Mouse (Mus musculus) hindbrain, embryonic 12.5 days (tissue): Measurements from ENCODE around the gene Cc2d1a. TPM values are rescaled to one million over a fixed set of nuclear protein-coding genes. Genes with fewer than 3 reads are reported as not detected.

Experiments
- ATAC-seq: fragments of 200-750 bp; cut with Nextera tagmentation; 2 replicates; pipeline ENCODE4 v1.8.0; 2017; ENCODE audit warnings: moderate TSS enrichment; ENCODE audit not compliant: low FRiP score
- H3K27ac ChIP-seq: fragments of 300-500 bp; sonication (generic); 2 replicates; pipeline ENCODE4 v1.5.1; 2016; ENCODE audit warnings: mild to moderate bottlenecking
- H3K27me3 ChIP-seq: fragments of 300-500 bp; sonication (generic); 2 replicates; pipeline ENCODE4 v1.6.1; 2016; ENCODE audit warnings: mild to moderate bottlenecking
- H3K36me3 ChIP-seq: fragments of 300-500 bp; sonication (generic); 2 replicates; pipeline ENCODE4 v1.6.1; 2016; ENCODE audit warnings: mild to moderate bottlenecking
- H3K4me1 ChIP-seq: fragments of 300-500 bp; sonication (generic); 2 replicates; pipeline ENCODE4 v1.6.1; 2016
- H3K4me2 ChIP-seq: fragments of 300-500 bp; sonication (generic); replicated peaks from 2 replicates; pipeline ENCODE4 v1.6.1; 2016; ENCODE audit warnings: mild to moderate bottlenecking
- H3K4me3 ChIP-seq: fragments of 300-500 bp; sonication (generic); 2 replicates; pipeline ENCODE4 v1.5.1; 2016; ENCODE audit warnings: mild to moderate bottlenecking
- H3K9ac ChIP-seq: fragments of 300-500 bp; sonication (generic); 2 replicates; pipeline ENCODE4 v1.6.1; 2016; ENCODE audit warnings: mild to moderate bottlenecking, moderate library complexity
- H3K9me3 ChIP-seq: fragments of 300-500 bp; sonication (generic); replicated peaks from 2 replicates; pipeline ENCODE4 v1.6.1; 2016; ENCODE audit warnings: mild to moderate bottlenecking
- WGBS: fragments of 180-500 bp; shearing (Covaris S2); methylation state at CpG from one replicate; pipeline ENCODE4 v1.1.7; 2016; 5-methylcytosine and 5-hydroxymethylcytosine counted together
- polyA plus RNA-seq: library from polyadenylated mRNA; unstranded; fragments of >200 nt; fragmentation: Nextera tagmentation; extraction: Ambion mirVana; gene quantifications from 2 replicates; pipeline ENCODE4 v1.2.1, GENCODE M21; 2016

Gene Cc2d1a
- polyA plus RNA-seq, 1 experiment from 2014 or later: 21.7 TPM

DNA sequence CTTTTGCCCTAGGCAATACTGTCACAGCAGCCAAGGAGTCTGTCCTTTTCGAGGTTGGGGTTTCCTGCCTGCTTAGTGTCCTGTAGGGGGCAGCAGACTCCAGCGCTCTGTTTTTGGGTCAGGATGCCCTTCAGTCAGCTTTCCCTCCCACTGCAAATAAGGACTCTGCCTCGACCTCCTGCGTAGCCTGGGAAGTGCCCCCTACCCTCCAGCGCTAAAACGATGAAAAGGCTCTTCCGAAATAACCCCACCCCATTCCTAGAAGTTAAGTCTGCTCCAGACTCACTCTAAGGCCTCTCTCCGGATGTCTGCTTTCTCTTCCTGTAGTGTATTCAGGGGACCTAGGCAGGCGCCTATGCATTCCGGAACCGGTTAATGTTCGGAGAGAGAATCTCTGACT is 38.8 kb upstream of the Cc2d1a start:
- Histone ChIP-seq H3K36me3 (no peaks in the 10 kb centered on the region), H3K27ac (no peak overlapping the region), H3K4me1 (peaks cover 35% of the 10 kb centered on the region), H3K4me2 (peak overlapping the region; percentile 64), H3K9ac (peak overlapping the region; percentile 51; the same call in 1 of the 2 replicates), H3K27me3 (peaks cover 7% of the 10 kb centered on the region), H3K9me3 (no peaks in the 10 kb centered on the region), H3K4me3 (peak overlapping the region; percentile 26)
- ATAC-seq: 0 out of 2 replicates have a peak, but pooled peaks have one; percentile 20
- under 1% methylated on average over 12 of the region's 12 CpGs for WGBS

DNA sequence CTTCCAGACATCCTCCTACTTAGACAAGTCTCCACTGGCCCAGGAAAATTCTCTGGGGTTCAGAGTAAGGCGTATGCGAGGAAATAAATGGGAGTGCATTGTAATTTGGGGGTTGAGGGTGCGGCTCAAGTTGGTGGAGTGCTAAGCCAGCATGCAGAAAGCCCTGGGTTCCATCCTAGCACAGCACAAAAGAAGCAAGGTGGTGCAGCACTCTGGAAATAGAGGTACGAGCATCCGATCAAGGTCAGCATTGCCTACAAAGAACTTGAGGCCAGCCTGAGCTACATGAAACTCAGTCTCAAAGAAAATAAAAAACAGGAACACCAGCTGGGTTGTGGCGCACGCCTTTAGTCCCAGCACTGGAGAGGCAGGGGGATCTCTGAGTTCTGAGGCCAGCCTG is 37.4 kb upstream of the Cc2d1a start, which contains the start of gene Nanos3:
TSS of gene Nanos3 (minus strand) at position 101 of the 400 bp plus-strand sequence.
- Histone ChIP-seq H3K9me3 (no peaks in the 10 kb centered on the region), H3K9ac (peak within 1 kb of the TSS; percentile 99), H3K4me2 (peak within 1 kb of the TSS; percentile 75), H3K27me3 (peaks cover 7% of the 10 kb centered on the region), H3K36me3 (no peaks in the 10 kb centered on the region), H3K27ac (peak within 1 kb of the TSS; percentile 96), H3K4me1 (peaks cover 46% of the 10 kb centered on the region), H3K4me3 (peak within 1 kb of the TSS; percentile 90)
- WGBS: 91% methylated on average over 7 of the region's 7 CpGs
- no peak for ATAC-seq

- WGBS: 22% methylated on average over 20 of the region's 21 CpGs
- peak overlapping the region; percentile 99 for H3K9ac ChIP-seq
- H3K27ac ChIP-seq: peak overlapping the region; percentile 96
- H3K4me3 ChIP-seq: peak overlapping the region; percentile 90
- peaks cover 7% of the 10 kb centered on the region for H3K27me3 ChIP-seq
- peaks cover 54% of the 10 kb centered on the region for H3K4me1 ChIP-seq
- H3K36me3 ChIP-seq: no peaks in the 10 kb centered on the region
- no peak; the same call in 1 of the 2 replicates for ATAC-seq
- no peaks in the 10 kb centered on the region for H3K9me3 ChIP-seq
- H3K4me2 ChIP-seq: peak overlapping the region; percentile 75
Measured at GRCm38 (mm10) chr8:84184085-84185043, 36.6 kb upstream of the Cc2d1a start.

DNA sequence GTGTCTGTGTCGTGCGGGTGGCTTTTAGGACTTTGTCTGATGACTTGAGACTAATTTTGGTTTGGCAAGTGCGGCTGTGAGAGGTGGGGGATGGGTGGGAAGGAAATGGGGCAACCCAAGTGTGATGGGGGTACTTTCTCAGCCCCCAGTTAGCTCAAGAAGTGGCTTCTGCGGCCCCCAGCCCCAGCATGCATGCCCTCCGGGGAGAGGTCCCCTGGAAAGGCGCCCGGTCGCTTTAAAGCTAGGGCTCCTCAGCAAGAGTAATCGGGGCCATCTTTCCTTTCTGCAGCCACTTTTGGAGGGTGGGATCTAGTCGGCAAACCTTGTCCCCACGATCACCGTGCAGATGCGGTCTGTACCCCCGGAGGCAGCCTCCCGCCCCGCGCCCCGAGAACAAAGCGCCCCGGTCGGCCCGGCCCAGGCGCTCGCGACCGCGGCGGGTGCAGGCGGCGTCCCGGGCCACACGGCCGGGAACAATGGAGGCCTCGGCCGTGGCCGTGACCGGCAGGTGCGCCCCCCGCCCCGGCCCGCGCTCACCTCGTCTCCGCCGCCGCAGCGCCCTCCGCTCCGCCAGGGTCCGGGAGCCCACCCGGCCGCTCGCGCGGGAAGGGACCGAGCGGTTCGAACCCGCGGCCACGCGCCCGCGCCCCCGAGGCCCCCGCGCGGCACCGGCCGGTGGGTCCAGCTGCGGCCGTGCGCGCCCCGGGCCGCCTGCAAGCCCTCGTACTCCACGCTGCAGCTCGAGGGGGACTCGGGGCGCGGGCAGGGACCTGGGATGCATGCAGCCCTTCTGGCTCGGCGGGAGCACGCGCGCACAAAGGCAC is 35.7 kb upstream of the Cc2d1a start:
- no peaks in the 10 kb centered on the region for H3K36me3 ChIP-seq
- H3K27ac ChIP-seq: peak overlapping the region; percentile 96
- WGBS: under 1% methylated on average over 76 of the region's 87 CpGs
- no peaks in the 10 kb centered on the region for H3K9me3 ChIP-seq
- peak overlapping the region; percentile 90 for H3K4me3 ChIP-seq
- peak; percentile 51 for ATAC-seq
- peak overlapping the region; percentile 75 for H3K4me2 ChIP-seq
- H3K4me1 ChIP-seq: peaks cover 62% of the 10 kb centered on the region
- peak overlapping the region; percentile 99 for H3K9ac ChIP-seq
- peaks cover 7% of the 10 kb centered on the region for H3K27me3 ChIP-seq

DNA sequence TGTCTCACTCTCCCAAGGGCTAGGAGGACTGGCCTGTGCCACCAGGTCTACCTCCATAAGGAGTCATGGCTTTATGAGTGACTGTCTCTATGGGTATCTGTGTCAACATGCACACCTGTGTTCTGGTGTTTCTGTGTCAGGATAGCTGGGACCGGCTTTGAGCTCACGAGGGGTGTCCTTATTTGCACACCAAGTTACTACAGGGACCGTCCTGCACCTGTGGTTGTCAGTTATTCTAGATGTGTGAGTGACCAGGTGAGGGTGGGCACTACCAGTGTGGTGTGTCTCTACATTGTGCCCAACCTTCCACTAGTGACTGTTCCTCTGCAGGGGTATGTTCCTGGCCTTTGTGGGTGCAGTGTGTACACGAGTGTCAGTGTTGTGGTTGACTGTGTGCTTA is 35.1 kb upstream of the Cc2d1a start:
- H3K27ac ChIP-seq: peak overlapping the region; percentile 96
- ATAC-seq: no peak
- peak overlapping the region; percentile 75 for H3K4me2 ChIP-seq
- H3K36me3 ChIP-seq: no peaks in the 10 kb centered on the region
- H3K27me3 ChIP-seq: peaks cover 7% of the 10 kb centered on the region
- peak overlapping the region; percentile 90 for H3K4me3 ChIP-seq
- no peaks in the 10 kb centered on the region for H3K9me3 ChIP-seq
- WGBS: 67% methylated on average over 4 of the region's 4 CpGs
- H3K4me1 ChIP-seq: peaks cover 63% of the 10 kb centered on the region
- peak overlapping the region; percentile 99 for H3K9ac ChIP-seq

- ATAC-seq: peak; percentile 73
Measured at GRCm38 (mm10) chr8:84180530-84181190, 32.9 kb upstream of the Cc2d1a start.

DNA sequence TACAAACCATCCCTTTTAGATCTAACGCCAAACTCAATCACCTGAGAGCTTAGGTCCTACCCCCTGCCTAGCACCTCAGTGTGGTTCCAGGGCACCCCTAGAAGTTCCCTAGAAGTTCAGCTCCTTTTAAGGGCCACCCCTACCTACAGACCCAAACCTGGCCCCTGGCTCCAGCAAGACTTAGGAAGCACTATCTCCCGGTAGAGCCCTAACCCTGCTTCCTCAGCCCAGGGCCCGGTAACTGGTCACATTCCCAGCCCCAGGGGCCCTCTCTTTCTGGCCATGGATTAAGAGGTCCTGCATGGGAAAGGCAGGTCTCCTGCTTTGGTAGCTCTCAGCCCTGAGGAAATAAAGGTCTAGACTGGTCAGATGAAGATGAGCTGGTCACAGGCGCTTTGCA is 32.2 kb upstream of the Cc2d1a start:
- H3K27ac ChIP-seq: peak overlapping the region; percentile 94
- ATAC-seq: no peak; the same call in 1 of the 2 replicates
- H3K4me2 ChIP-seq: peak overlapping the region; percentile 75
- H3K36me3 ChIP-seq: peaks cover 14% of the 10 kb centered on the region
- H3K9me3 ChIP-seq: no peaks in the 10 kb centered on the region
- no peaks in the 10 kb centered on the region; the same call in 1 of the 2 replicates for H3K27me3 ChIP-seq
- H3K9ac ChIP-seq: peak overlapping the region; percentile 68
- H3K4me3 ChIP-seq: peak overlapping the region; percentile 32
- H3K4me1 ChIP-seq: peaks cover 65% of the 10 kb centered on the region
- WGBS: 3% methylated on average over 4 of the region's 4 CpGs

More at GRCm38 (mm10) chr8:84180530-84181190, 32.9 kb upstream of the Cc2d1a start:
- Histone ChIP-seq H3K27ac (peak overlapping the region; percentile 94), H3K4me3 (peak overlapping the region; percentile 32), H3K4me1 (peaks cover 65% of the 10 kb centered on the region), H3K27me3 (peaks cover 3% of the 10 kb centered on the region; the same call in 1 of the 2 replicates), H3K36me3 (peaks cover 7% of the 10 kb centered on the region), H3K9ac (peak overlapping the region; percentile 68), H3K9me3 (no peaks in the 10 kb centered on the region), H3K4me2 (peak overlapping the region; percentile 75)
- WGBS: under 1% methylated on average over 16 of the region's 16 CpGs

- Histone ChIP-seq H3K4me2 (no peak overlapping the region; the same call in 1 of the 2 replicates), H3K4me3 (no peak overlapping the region), H3K4me1 (peaks cover 56% of the 10 kb centered on the region), H3K9ac (no peak overlapping the region), H3K9me3 (no peaks in the 10 kb centered on the region), H3K27ac (no peak overlapping the region), H3K36me3 (peaks cover 27% of the 10 kb centered on the region), H3K27me3 (no peaks in the 10 kb centered on the region)
- 70% methylated on average over 8 of the region's 8 CpGs for WGBS
- ATAC-seq: no peak
Measured at GRCm38 (mm10) chr8:84178592-84178991, 30.9 kb upstream of the Cc2d1a start.

- Histone ChIP-seq H3K4me3 (no peak overlapping the region), H3K36me3 (peaks cover 39% of the 10 kb centered on the region), H3K4me2 (no peak overlapping the region), H3K27ac (no peak overlapping the region), H3K9ac (no peak overlapping the region), H3K27me3 (no peaks in the 10 kb centered on the region), H3K9me3 (no peaks in the 10 kb centered on the region), H3K4me1 (peaks cover 49% of the 10 kb centered on the region)
- ATAC-seq: no peak
- WGBS: 93% methylated on average over 3 of the region's 3 CpGs
Measured at GRCm38 (mm10) chr8:84177405-84177804, 29.7 kb upstream of the Cc2d1a start.

GRCm38 (mm10) chr8:84176560-84176959 is 28.8 kb upstream of the Cc2d1a start:
- Histone ChIP-seq H3K27me3 (no peaks in the 10 kb centered on the region), H3K4me3 (no peak overlapping the region), H3K9me3 (no peaks in the 10 kb centered on the region), H3K9ac (no peak overlapping the region), H3K27ac (no peak overlapping the region), H3K4me1 (peaks cover 41% of the 10 kb centered on the region), H3K36me3 (peaks cover 47% of the 10 kb centered on the region), H3K4me2 (no peak overlapping the region)
- ATAC-seq: no peak
- WGBS: 47% methylated on average over 3 of the region's 3 CpGs

GRCm38 (mm10) chr8:84173861-84174260 is 26.1 kb upstream of the Cc2d1a start:
- no peak overlapping the region for H3K4me2 ChIP-seq
- peaks cover 14% of the 10 kb centered on the region for H3K4me1 ChIP-seq
- no peak overlapping the region for H3K9ac ChIP-seq
- no peak for ATAC-seq
- no peaks in the 10 kb centered on the region for H3K9me3 ChIP-seq
- H3K27ac ChIP-seq: no peak overlapping the region
- H3K36me3 ChIP-seq: peaks cover 64% of the 10 kb centered on the region
- no peaks in the 10 kb centered on the region for H3K27me3 ChIP-seq
- H3K4me3 ChIP-seq: no peak overlapping the region
- WGBS: 79% methylated on average over 6 of the region's 6 CpGs
